Mouse (Mus musculus) kidney, adult 18-20 months (tissue): ENCODE results near the gene Gm13420.
"Not testable (repeated sequence)": the region's sequence is repeated elsewhere in the genome, so short reads cannot be mapped to it uniquely, and the experiment has no call there.

Source experiments
- DNase-seq: peaks from one replicate; pipeline ENCODE4 v3.0.0; 2021

The Gm13420 gene

DNA sequence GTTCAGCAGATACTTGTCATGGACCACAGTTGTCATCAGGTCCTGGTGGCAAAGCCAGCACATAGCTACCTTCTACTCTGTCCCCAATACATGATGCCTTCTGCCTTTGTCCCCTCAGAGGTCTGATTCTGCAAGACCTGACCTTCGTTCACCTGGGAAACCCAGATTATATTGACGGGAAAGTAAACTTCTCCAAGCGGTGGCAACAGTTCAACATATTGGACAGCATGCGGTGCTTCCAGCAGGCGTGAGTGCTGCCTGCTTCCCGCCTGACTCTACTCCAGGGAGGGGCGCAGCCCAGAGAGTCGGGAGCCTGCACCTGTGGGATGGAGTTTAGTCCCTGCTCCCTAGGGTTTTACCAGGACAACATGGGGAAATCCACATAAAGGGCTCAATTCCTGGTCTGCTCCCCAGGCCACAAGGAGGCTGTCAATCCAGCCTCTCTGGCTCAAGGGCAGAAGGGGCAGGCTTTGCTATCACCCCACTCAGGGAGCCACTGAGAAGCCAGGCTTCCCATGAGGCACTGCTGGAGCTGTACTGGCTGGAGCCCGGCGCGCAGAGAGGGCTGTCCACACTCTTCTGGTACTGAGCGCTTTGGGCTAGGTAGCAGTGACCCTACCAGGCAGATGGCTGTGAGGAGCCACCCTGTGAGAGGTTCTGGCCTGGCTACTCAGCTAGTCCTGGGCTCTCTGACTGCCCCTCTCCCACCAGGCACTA lies 14.1 kb downstream of the Gm13420 start:
- no peak for DNase-seq

DNA sequence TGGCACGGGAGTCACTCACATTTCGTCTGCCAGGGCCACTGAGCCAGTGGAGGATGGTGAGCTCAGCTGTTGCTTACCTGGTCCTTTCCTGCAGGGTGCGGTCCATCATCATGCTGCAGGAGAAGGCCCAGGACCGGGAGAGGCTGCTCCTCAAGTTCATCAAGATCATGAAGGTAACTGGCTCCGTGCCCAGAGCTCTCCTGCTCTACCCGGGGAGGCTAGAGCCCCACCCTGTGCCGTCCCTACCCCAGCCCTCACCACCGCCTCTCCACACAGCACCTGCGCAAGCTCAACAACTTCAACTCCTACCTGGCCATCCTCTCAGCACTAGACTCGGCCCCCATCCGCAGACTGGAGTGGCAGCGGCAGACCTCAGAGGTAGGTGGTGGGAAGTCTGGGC lies 15.8 kb downstream of the Gm13420 start:
- no peak for DNase-seq

GRCm38 (mm10) chr2:29733348-29733747 lies 18.1 kb downstream of the Gm13420 start:
- no peak for DNase-seq

DNA sequence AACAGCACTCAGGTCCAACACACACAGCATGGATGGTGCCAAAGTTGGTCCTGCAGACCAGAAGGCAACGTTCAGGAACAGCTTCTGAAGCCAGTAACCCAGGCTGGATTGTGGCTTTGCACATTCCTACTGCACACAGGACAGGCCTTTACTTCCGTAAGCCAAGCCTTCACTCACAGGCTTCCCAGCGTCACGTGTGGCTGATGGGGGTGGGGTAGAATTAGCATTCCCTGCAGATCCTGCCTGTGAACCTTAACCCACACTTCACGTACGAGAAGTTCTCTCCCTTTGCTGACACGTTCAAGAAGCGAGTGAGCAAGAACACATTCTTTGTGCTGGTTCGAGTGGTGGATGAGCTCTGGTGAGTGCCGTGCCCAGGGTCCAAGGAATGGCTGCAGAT lies 18.9 kb downstream of the Gm13420 start:
- DNase-seq = peak; percentile 49

DNA sequence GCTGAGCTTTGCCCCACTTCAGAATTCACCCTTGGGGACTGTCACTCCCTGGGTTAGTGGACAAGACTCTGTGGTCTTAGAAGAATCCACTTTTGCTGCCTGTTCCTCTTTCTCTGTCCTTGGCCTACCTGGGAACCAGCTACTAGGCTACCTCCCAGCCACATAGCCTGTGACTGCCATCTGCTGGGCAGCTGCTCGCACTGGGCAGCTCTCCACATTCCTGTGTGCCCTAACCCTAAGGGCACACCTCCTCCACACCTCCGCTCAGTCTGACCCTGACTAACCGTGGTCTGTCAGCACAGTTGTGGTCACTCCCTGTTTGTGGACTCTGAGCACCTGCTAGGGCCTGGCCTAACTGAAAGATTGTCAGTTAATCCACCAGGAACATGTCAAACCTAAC lies 19.9 kb downstream of the Gm13420 start:
- DNase-seq = peak; percentile 71

GRCm38 (mm10) chr2:29729500-29729899 lies 22.0 kb downstream of the Gm13420 start:
- DNase-seq = no peak

GRCm38 (mm10) chr2:29724664-29725365 lies 26.7 kb downstream of the Gm13420 start:
- DNase-seq = no peak

GRCm38 (mm10) chr2:29723132-29723531 lies 28.4 kb downstream of the Gm13420 start:
- DNase-seq = no peak

DNA sequence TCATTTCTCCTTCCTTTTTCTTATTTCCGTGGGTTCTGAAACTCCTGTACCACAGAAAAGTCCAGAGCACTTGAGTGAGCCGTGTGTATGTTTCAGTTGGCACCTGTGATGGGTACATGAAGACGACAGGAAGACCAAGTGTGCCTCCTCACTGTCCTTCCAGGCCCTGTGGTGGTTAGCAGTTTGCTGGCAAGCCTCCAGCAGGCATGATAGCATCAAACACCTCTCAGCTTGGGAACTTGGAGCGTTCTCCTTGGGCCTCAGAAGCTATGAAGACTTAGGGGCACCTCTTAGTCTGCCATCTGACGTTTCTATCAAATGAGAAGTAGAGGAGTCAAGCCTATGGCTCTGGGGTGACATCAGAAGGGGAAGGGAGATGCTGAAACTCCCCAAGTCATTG lies 32.9 kb downstream of the Gm13420 start:
- no peak for DNase-seq

DNA sequence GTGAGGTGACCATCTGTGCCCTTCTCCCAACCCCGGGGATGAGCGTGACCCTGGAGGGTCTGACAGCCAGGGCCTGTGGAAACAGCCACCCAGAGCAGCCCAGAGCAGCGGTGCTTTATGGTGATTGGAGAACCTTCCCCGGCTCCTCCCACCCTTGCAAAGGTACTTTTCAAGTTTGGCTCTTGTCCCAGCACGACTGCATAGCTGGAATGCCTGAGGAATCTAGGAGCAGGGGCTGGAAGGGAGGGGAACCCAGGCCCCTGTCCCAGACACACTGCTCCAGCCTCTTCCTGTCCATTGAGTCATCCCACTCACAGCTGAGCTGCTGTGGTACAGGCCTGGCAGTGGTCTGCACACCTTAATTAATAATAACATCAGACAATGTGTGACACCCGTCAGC lies 34.8 kb downstream of the Gm13420 start:
- peak; percentile 67 for DNase-seq

DNA sequence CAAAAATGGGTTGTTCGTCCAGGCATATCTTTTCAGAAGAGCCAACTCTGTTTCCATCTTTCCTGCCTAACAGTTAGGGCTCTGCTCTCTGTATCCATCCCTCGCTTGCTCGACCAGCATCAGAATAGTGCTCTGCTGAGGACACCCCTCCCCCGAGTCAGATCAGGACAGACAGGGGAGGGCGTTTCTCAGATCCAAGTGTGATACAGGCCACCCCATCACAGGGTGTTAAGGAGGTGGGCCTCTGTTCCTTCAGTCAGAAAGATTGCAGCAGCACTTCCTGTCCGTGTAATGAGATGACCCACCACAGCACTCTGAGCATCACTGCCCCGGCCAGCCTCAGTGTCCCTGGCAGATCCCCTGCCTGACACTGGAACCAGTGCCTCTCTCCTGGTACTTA lies 35.3 kb downstream of the Gm13420 start:
- no peak for DNase-seq

- no peak for DNase-seq
Measured at GRCm38 (mm10) chr2:29714127-29714526, 37.4 kb downstream of the Gm13420 start.

DNA sequence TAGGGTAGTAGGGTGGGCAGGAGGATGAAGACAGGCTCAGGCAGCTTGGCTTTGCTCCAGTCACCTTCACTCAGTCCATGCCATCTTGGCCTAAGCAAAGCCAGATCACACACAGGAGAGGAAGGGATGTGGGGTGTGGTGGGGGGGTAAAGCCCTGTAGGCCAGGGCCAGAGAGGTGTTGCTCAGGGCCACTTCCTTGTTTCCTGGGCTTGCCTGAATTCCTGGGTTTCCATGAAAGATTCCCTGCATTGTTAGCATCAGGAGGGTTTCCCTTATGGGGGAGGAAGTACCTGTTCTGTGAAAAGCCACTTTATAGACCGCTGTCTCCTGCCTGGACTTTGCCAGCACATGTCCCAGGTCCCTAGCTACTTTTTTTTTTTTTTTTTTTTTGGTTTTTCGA lies 38.0 kb downstream of the Gm13420 start:
- no peak for DNase-seq

GRCm38 (mm10) chr2:29711877-29712276 lies 39.6 kb downstream of the Gm13420 start:
- DNase-seq = no peak

- no peak for DNase-seq
Measured at GRCm38 (mm10) chr2:29711038-29711437, 40.4 kb downstream of the Gm13420 start.

- DNase-seq = not testable (repeated sequence)
Measured at GRCm38 (mm10) chr2:29708209-29708608, 43.3 kb downstream of the Gm13420 start.

DNA sequence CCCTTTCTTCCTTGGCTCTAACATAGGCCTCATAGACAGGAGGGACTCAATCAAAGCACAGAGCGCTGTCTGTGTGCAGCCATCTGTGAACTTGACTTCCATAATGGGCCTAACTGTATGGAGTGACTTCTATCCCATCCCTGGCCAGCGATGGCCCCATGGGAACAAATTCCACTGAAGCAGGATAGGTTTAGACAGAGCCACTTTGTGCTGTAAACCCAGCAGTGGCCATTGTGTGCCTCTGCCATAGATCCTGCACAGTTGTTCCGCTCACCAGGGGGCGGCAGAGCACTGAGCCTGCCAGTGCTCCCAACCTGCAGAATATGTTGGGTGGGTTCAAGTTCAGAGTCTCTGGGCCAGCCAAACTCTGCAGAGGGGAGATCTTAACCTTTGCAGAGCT lies 43.8 kb downstream of the Gm13420 start:
- DNase-seq = peak; percentile 26

- no peak for DNase-seq
Measured at GRCm38 (mm10) chr2:29706726-29707620, 44.5 kb downstream of the Gm13420 start.

GRCm38 (mm10) chr2:29705493-29705892 lies 46.0 kb downstream of the Gm13420 start:
- DNase-seq = no peak

DNA sequence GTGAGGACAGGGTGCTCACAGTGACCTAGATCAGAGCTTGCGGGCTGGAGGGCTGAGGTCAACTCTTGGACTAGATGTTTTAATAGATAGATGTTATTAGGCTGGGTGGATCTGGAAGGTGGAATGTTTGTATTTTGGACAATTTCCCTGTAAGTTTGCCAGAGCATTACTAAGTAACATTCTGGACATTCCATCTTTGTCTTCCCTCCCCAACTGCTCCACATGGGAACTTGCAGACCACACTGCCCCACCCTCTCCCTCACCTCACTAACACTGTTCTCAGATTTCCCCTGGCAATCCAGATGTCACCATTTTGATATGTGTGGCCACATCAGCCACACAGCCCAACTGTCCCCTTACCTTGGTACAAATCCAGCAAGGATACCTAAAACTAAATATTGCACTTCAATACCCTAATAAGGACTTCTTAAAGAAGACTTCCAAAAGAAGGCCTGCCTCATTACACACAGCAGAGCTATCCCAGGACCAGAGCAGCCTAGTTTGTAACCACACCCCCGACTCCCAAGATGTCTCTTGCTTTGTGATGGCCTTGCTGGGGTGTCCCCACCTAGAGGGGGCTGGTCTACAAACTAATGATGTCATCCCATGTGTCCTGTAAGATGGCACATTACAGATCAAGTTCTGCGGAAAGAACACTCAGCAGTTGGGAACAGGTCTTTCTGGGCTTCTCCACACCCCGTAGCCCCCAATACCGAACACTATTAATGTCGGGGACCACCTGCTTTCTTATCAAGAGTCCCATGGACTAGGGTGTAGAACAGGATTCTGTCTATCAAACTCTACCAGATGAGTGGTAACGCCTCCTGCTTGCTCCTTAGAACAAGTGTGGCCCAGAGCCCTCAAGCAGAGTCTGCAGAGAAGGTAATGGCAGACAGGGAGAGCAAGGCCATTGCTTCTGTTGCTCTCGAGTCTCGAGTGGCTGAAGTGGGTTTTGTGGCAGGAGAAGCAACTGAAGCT lies 48.1 kb downstream of the Gm13420 start:
- no peak for DNase-seq

GRCm38 (mm10) chr2:29702189-29702588 lies 49.3 kb downstream of the Gm13420 start:
- no peak for DNase-seq

DNA sequence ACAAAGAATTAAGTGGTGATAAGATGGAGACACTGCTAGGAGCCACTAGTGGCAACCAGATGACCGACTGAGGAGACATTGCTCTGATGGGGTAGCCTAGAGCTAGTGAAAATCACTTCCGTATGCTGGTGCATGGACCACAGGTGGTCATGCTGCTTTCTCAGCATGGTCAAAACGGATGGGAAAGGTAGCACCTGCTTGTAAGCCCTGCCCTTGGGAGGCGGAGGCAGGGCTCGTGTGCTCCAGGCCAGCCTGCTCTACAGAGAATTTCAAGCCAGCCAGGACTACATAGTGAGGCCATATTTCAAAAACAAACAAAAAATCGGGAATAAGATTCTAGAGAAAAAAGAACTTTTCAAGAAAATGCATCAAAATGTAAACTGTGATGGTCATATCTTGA lies 50.1 kb downstream of the Gm13420 start:
- DNase-seq = no peak
